Mouse (Mus musculus): Measurements from ENCODE around the gene Supt5.

GRCm38 (mm10) chr7:28376011-28376771 is 37.6 kb upstream of the Supt5 start:
- TF ChIP-seq CTCF (IDR thresholded peaks at IDR 0.05; ENCODE audit: control insufficient read depth, insufficient read depth, insufficient replicate concordance, low read depth, low read length) (no peak), POLR2A (IDR thresholded peaks at IDR 0.05; ENCODE audit: control insufficient read depth, low read depth, low read length) (peak; percentile 62; the same call in 1 of the 2 replicates)

All from testis, adult 2 months (tissue).